Mouse (Mus musculus) heart, adult 2 months (tissue): ENCODE measurements around the gene Dlx6.

ENCODE experiments used
- CTCF ChIP-seq: fragments of 200-600 bp; IDR thresholded peaks from 2 replicates; pipeline ENCODE4 v1.8.1; 2022; ENCODE audit warnings: antibody characterized with exemption, mild to moderate bottlenecking, moderate library complexity
- POLR2A ChIP-seq: fragments of 200-500 bp; IDR thresholded peaks from 2 replicates; pipeline ENCODE4 v1.6.1; 2011; ENCODE audit warnings: mild to moderate bottlenecking, low read depth, low read length, control low read depth; ENCODE audit not compliant: insufficient read depth

- TF ChIP-seq POLR2A (no peak), CTCF (no peak)
These were observed 1.2 kb upstream of the Dlx6 start for GRCm38 (mm10) chr6:6861798-6862428.
